Mouse (Mus musculus) lung, adult 2 months (tissue): Measurements from ENCODE around the gene Mip.
A peak's percentile ranks its signal among the peaks of the same experiment; 100 is the strongest.

Experiments
- CTCF ChIP-seq: fragments of 200-500 bp; IDR thresholded peaks from 2 replicates; pipeline ENCODE4 v1.5.1; 2011; ENCODE audit warnings: mild to moderate bottlenecking, low read length, control low read depth; ENCODE audit not compliant: insufficient read depth
- POLR2A ChIP-seq: fragments of 200-500 bp; IDR thresholded peaks from 2 replicates; pipeline ENCODE4 v1.6.1; 2011; ENCODE audit warnings: low read depth, mild to moderate bottlenecking, control low read depth, low read length, borderline replicate concordance; ENCODE audit errors: extremely low read depth

- TF ChIP-seq POLR2A (peak; percentile 48; the same call in 1 of the 2 replicates), CTCF (no peak)
Observed at GRCm38 (mm10) chr10:128179989-128180388, 45.6 kb upstream of the Mip start, which contains the start of gene Rbms2.
